Mouse (Mus musculus) erythroblast, embryonic 14.5 days (primary cell): ENCODE data around the gene Frmd4a. TPM values are rescaled to one million over a fixed set of nuclear protein-coding genes. Genes with fewer than 3 reads are reported as not detected.
"Not testable (repeated sequence)": the region's sequence is repeated elsewhere in the genome, so short reads cannot be mapped to it uniquely, and the experiment has no call there.

Experiments used
- H3K27me3 ChIP-seq: 2 replicates; pipeline ENCODE4 v1.6.1; 2012; ENCODE audit warnings: inconsistent platforms; ENCODE audit not compliant: control insufficient read depth
- H3K36me3 ChIP-seq: 2 replicates; pipeline ENCODE4 v1.6.1; 2012; ENCODE audit warnings: mild to moderate bottlenecking, inconsistent platforms; ENCODE audit not compliant: control insufficient read depth
- H3K4me1 ChIP-seq: 2 replicates; pipeline ENCODE4 v1.6.1; 2012; ENCODE audit warnings: inconsistent platforms; ENCODE audit not compliant: control insufficient read depth
- H3K4me3 ChIP-seq: replicated peaks from 2 replicates; pipeline ENCODE3; 2012; ENCODE audit warnings: moderate library complexity, mild to moderate bottlenecking, inconsistent platforms
- H3K9me3 ChIP-seq: 2 replicates; pipeline ENCODE4 v1.6.1; 2012; ENCODE audit warnings: low read length, inconsistent platforms, mixed read lengths; ENCODE audit not compliant: control insufficient read depth
- GATA1 ChIP-seq: IDR thresholded peaks from 2 replicates; pipeline ENCODE4 v1.6.1; 2012; ENCODE audit warnings: low read length, inconsistent platforms, mixed read lengths
- TAL1 ChIP-seq: IDR thresholded peaks from 3 replicates; pipeline ENCODE4 v1.6.1; 2012; ENCODE audit warnings: low read length, inconsistent platforms, mixed read lengths
- polyA plus RNA-seq: library from polyadenylated mRNA; stranded (reverse); fragments of >175 nt; gene quantifications from 2 replicates; pipeline ENCODE4 v1.2.3, GENCODE M21; 2012

Gene Frmd4a
- polyA plus RNA-seq, 1 experiment: 5.0 TPM

DNA sequence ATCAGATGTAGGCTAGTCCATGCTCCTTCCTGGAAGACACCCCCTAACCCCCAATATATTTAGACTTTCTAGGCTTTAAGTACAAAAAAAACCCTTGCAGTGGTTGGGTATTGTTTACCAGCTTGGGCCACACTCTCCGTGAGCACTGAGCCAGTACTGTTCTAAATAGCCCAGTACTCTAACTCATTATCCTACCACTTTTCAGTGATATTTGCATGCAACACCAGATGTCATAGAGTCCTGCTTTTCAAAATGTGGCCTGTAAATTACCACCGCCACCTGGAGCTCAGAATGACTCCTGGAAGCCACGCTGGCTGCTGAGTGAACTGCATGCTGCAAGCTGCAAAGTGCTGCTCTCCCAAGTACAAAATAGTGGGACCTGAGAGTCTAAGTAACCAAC is 590.7 kb downstream of the Frmd4a start:
- H3K4me1 ChIP-seq: no peaks in the 10 kb centered on the region
- TF ChIP-seq GATA1 (no peak), TAL1 (no peak)
- no peaks in the 10 kb centered on the region; the same call in 1 of the 2 replicates for H3K27me3 ChIP-seq
- peaks cover 100% of the 10 kb centered on the region for H3K36me3 ChIP-seq
- H3K4me3 ChIP-seq: no peak overlapping the region
- H3K9me3 ChIP-seq: no peaks in the 10 kb centered on the region

DNA sequence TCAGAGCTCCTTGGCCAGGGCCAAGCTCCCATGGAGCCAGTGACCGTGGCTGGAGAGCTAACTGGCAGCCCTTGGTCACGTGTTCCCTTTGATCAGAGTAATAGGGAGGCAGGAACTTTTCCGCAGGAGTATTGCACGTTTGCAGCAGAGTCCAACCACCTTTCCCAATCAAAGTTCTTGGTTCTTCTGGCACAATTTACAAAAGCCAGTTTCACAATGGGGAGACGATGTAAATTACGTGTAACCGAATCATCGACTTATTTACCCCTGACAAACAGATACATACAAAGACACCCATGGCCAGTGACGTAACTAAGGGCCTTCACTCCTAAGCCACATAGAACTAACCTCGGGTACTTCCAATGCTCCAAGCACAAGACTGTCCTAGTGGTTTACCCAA is 591.9 kb downstream of the Frmd4a start:
- Histone ChIP-seq H3K27me3 (no peaks in the 10 kb centered on the region), H3K4me1 (no peaks in the 10 kb centered on the region), H3K9me3 (no peaks in the 10 kb centered on the region), H3K36me3 (peaks cover 100% of the 10 kb centered on the region), H3K4me3 (no peak overlapping the region)
- TF ChIP-seq TAL1 (no peak), GATA1 (no peak)

DNA sequence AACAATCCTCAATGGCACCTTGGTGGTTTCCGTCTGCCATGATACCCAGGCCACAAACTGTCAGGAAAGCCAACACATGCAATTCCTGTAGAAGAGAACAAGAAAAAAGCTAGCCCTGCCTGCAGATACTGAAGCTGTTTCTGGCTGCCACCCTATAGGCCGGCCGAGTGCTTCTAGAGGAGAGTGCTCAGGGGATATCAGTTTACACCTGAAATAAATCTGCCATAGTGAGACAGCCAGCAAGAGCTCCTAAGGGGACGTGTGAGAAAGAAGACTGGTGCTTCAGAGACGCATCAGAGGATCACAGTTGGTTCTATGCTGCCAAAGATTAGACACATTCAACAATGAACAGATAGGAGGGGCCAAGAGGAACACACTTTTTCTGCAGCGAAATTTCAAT is 593.8 kb downstream of the Frmd4a start:
- no peaks in the 10 kb centered on the region for H3K27me3 ChIP-seq
- H3K4me3 ChIP-seq: no peak overlapping the region
- H3K36me3 ChIP-seq: peaks cover 93% of the 10 kb centered on the region
- no peaks in the 10 kb centered on the region for H3K9me3 ChIP-seq
- H3K4me1 ChIP-seq: no peaks in the 10 kb centered on the region
- TF ChIP-seq TAL1 (no peak), GATA1 (no peak)

DNA sequence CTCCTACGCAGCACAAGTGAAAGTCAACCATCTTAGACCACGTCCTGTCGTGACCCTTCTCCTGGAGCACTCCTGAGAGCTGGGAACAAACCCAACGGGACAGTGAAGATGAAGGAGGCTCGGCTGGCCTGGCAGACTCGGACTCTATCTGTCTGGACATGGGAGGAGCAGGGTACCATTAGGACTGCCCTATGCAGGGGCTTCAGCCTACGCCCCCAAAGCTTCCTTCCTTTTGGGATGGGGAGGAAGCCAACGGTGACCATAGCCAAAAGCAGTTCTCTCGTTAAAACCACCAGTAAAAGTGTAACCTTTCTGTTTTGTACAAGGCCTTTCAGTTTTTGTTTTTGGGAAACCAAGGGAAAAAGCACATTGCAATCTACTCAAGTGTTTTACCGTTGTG is 594.2 kb downstream of the Frmd4a start:
- no peaks in the 10 kb centered on the region for H3K27me3 ChIP-seq
- H3K36me3 ChIP-seq: peaks cover 89% of the 10 kb centered on the region
- H3K4me1 ChIP-seq: no peaks in the 10 kb centered on the region
- no peak overlapping the region for H3K4me3 ChIP-seq
- no peaks in the 10 kb centered on the region for H3K9me3 ChIP-seq
- no peak for TF ChIP-seq TAL1

DNA sequence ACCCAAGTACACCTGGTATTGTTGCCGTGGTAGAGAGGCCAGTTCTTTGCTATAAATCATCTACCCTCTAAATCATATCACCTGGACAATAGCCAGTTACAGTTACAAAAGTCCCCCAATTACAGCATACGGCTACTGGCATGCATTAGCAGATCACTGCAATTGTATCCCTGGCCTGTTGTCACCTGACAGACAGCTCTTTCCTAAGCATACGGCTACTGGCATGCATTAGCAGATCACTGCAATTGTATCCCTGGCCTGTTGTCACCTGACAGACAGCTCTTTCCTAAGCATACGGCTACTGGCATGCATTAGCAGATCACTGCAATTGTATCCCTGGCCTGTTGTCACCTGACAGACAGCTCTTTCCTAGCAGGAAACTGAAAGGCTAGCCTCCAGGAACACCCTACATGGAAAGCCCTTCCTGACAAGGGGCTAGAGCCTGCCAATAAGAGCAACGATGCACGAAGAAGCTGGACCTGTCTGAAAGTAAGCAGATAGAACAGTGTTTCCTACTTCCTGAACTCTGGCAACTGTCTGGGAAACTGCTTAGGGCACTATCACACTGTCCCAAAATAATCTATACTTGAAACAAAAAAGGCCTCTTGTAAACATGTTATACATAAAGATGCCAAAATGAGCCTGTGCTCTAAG is 596.9 kb downstream of the Frmd4a start:
- H3K36me3 ChIP-seq: peaks cover 62% of the 10 kb centered on the region
- H3K4me1 ChIP-seq, H3K9me3 ChIP-seq, H3K4me3 ChIP-seq, H3K27me3 ChIP-seq: not testable (repeated sequence)

DNA sequence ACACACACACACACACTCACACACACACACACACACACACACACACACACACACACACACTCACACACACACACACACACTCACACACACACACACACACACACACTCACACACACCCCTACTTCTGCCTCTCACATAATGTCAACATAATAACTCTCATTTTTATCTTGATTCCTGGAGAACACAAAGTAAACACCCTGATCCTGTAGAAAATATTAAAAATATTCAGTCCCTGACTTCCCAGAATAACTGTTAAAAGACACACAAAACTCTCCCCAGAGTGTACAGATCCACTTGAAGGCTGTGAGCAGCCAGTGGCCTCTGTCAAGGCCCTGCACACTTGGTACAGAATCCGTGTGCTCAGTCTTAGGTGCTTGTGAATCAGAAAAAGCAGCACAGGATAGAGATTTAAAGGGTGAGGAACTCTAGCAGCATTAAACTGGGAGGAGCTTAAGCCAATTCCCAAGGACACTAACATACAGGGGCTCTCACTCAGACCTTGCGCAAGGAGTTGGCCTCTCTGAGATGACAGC is 597.6 kb downstream of the Frmd4a start:
- H3K4me3 ChIP-seq: no peak overlapping the region
- no peak for TF ChIP-seq GATA1
- no peak for TF ChIP-seq TAL1
- H3K27me3 ChIP-seq: no peaks in the 10 kb centered on the region
- no peaks in the 10 kb centered on the region for H3K4me1 ChIP-seq
- no peaks in the 10 kb centered on the region for H3K9me3 ChIP-seq
- H3K36me3 ChIP-seq: peaks cover 55% of the 10 kb centered on the region

DNA sequence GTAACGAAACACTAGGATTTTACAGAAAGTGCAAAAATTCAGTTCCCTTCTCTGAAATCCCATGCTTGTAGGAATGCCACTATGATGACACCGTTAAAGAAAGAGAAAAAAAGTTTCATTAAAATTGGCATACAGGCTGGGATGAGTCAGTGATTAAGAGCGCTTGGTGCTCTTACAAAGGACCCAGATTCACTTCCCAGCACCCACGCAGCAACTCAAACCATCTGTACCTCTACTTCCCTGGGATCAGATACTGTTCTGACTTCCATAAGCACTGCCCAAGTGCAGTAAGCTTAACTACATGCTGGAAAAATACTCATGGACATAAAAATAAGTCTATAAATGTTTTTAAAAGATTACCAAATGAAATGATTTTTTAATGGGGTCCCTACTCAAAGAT is 599.5 kb downstream of the Frmd4a start:
- Histone ChIP-seq H3K9me3 (no peaks in the 10 kb centered on the region), H3K4me3 (no peak overlapping the region), H3K27me3 (no peaks in the 10 kb centered on the region), H3K36me3 (peaks cover 46% of the 10 kb centered on the region), H3K4me1 (no peaks in the 10 kb centered on the region)
- TF ChIP-seq GATA1 (no peak), TAL1 (no peak)

DNA sequence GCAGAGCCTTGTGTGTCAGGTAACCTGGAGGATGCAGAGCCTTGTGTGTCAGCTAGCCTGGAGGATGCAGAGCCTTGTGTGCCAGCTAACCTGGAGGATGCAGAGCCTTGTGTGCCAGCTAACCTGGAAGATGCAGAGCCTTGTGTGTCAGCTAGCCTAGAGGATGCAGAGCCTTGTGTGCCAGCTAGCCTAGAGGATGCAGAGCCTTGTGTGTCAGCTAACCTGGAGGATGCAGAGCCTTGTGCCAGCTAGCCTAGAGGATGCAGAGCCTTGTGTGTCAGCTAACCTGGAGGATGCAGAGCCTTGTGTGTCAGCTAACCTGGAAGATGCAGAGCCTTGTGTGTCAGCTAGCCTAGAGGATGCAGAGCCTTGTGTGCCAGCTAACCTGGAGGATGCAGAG is 601.6 kb downstream of the Frmd4a start:
- not testable (repeated sequence) for H3K4me3 ChIP-seq, H3K4me1 ChIP-seq, H3K9me3 ChIP-seq, H3K27me3 ChIP-seq
- H3K36me3 ChIP-seq: peaks cover 45% of the 10 kb centered on the region

DNA sequence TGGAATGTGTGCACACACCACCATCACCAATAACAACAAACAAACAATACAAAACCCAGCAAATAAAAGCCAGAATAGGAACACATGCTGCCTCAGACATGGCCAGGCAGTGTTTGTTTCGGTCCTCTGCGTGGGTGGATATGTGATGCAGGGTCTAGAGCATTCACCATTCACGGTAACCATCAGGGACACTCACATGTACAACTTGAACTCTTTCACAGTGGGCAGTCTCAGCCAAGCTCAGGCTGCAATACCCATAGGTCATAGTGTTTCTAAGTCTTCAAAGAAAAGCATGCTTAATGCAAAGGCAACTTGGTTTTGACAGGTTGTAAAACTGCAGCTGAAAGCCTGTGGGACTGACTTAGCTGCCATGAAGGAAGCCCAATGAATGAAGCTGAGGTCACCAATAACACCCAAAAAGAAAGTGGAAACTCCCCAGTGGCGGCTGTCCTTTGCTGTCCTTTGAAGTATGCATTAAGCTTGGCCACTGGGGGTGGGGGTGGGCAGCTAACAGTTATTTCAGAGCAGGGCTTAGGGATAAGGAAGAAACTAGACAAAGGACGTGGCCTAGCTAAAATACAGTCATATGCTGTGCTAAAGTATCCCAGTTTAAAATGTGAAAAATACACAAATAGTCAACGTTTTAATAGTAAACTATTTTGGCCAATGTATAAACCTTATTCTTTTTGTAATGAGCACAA is 602.5 kb downstream of the Frmd4a start:
- no peak overlapping the region for H3K4me3 ChIP-seq
- H3K27me3 ChIP-seq: no peaks in the 10 kb centered on the region
- no peak for TF ChIP-seq TAL1
- TF ChIP-seq GATA1: no peak
- H3K4me1 ChIP-seq: no peaks in the 10 kb centered on the region
- no peaks in the 10 kb centered on the region for H3K9me3 ChIP-seq
- peaks cover 45% of the 10 kb centered on the region for H3K36me3 ChIP-seq

DNA sequence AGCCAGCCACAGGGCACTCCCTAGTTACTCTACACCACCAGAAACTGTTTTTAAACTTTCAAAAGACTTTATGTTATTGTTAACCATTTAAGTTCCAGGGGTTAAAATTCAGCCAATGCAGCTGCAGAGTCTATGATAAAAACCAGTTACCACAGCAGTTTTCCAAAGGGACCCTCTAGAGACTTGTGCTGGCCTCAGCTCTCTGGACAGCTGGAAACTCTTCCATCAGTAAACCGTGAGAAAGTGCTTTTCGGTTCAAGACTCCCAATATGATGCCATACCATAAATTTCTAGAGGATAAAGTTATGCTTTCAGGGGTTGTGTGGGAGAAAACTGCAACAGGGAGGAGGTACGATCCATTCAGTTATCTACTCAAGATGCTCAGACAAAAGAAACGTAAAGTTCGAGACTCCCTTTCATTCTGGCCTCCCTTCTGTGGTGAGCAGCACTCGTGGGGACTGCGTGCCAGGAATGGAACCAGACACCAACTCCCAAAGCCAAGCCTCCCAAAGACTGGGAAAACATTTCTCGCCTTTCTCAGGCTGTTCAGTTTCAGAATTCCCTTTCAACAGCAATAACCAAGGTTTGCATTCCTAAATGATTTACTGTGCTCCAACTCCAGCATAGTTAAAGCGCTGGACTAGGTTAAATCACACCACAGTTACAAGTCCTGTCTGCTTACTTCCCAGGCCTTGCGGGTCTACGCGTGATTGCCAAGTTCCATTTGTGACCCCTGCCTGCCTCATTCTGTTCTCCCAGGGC is 603.3 kb downstream of the Frmd4a start:
- TF ChIP-seq GATA1: no peak
- no peak for TF ChIP-seq TAL1
- Histone ChIP-seq H3K27me3 (no peaks in the 10 kb centered on the region), H3K9me3 (no peaks in the 10 kb centered on the region), H3K36me3 (peaks cover 38% of the 10 kb centered on the region), H3K4me3 (no peak overlapping the region), H3K4me1 (no peaks in the 10 kb centered on the region)
